Mouse (Mus musculus) neural tube, embryonic 13.5 days (tissue): ENCODE data around the gene Dnajc7. TPM values are rescaled to one million over a fixed set of nuclear protein-coding genes. Genes with fewer than 3 reads are reported as not detected.
A peak's percentile ranks its signal among the peaks of the same experiment; 100 is the strongest.

ENCODE experiments used
- ATAC-seq: fragments of 200-750 bp; cut with Nextera tagmentation; 2 replicates; pipeline ENCODE4 v1.8.0; 2017; ENCODE audit warnings: low read depth, mild to moderate bottlenecking, moderate TSS enrichment, moderate library complexity
- H3K27ac ChIP-seq: fragments of 300-500 bp; sonication (generic); replicated peaks from 2 replicates; pipeline ENCODE4 v1.5.1; 2015; ENCODE audit warnings: moderate library complexity, mild to moderate bottlenecking, inconsistent platforms
- H3K27me3 ChIP-seq: fragments of 300-500 bp; sonication (generic); 2 replicates; pipeline ENCODE4 v1.6.1; 2015; ENCODE audit warnings: mild to moderate bottlenecking, inconsistent platforms
- H3K36me3 ChIP-seq: fragments of 300-500 bp; sonication (generic); 2 replicates; pipeline ENCODE4 v1.6.1; 2015; ENCODE audit warnings: mild to moderate bottlenecking, inconsistent platforms
- H3K4me1 ChIP-seq: fragments of 300-500 bp; sonication (generic); replicated peaks from 2 replicates; pipeline ENCODE4 v1.6.1; 2015; ENCODE audit warnings: inconsistent platforms
- H3K4me2 ChIP-seq: fragments of 300-500 bp; sonication (generic); 2 replicates; pipeline ENCODE4 v1.6.1; 2015; ENCODE audit warnings: inconsistent platforms, mild to moderate bottlenecking, moderate library complexity
- H3K4me3 ChIP-seq: fragments of 300-500 bp; sonication (generic); 2 replicates; pipeline ENCODE4 v1.5.1; 2015; ENCODE audit warnings: mild to moderate bottlenecking, inconsistent platforms
- H3K9ac ChIP-seq: fragments of 300-500 bp; sonication (generic); 2 replicates; pipeline ENCODE4 v1.6.1; 2015; ENCODE audit warnings: moderate library complexity, mild to moderate bottlenecking, inconsistent platforms
- H3K9me3 ChIP-seq: fragments of 300-500 bp; sonication (generic); 2 replicates; pipeline ENCODE4 v1.6.1; 2016; ENCODE audit warnings: inconsistent platforms
- WGBS: fragments of 180-500 bp; shearing (Covaris S2); methylation state at CpG from one replicate; pipeline ENCODE4 v1.1.7; 2015; 5-methylcytosine and 5-hydroxymethylcytosine counted together
- polyA plus RNA-seq: library from polyadenylated mRNA; unstranded; fragments of >200 nt; fragmentation: Nextera tagmentation; extraction: Ambion mirVana; gene quantifications from 2 replicates; pipeline ENCODE4 v1.2.1, GENCODE M21; 2015

The Dnajc7 gene
- polyA plus RNA-seq, 1 experiment from 2014 or later = 304 TPM

- Histone ChIP-seq H3K27me3 (peaks cover 15% of the 10 kb centered on the region; the same call in 1 of the 2 replicates), H3K36me3 (peaks cover 25% of the 10 kb centered on the region), H3K9ac (peak overlapping the region; percentile 78), H3K27ac (peak overlapping the region; percentile 74), H3K4me3 (peak overlapping the region; percentile 58), H3K4me2 (peak overlapping the region; percentile 78), H3K9me3 (no peaks in the 10 kb centered on the region), H3K4me1 (peaks cover 41% of the 10 kb centered on the region)
- peak; percentile 44; the same call in 1 of the 2 replicates for ATAC-seq
- WGBS = 32% methylated on average over 2 of the region's 2 CpGs
Measured at GRCm38 (mm10) chr11:100575484-100575855, 44.5 kb downstream of the Dnajc7 start.

GRCm38 (mm10) chr11:100574708-100575483 is 45.1 kb downstream of the Dnajc7 start, which contains the start of gene Cnp:
TSS of gene Cnp (plus strand) at chr11:100574904.
- no peaks in the 10 kb centered on the region for H3K9me3 ChIP-seq
- H3K27ac ChIP-seq = peak within 1 kb of the TSS; percentile 74
- peaks cover 19% of the 10 kb centered on the region for H3K36me3 ChIP-seq
- peak; percentile 79 for ATAC-seq
- H3K4me1 ChIP-seq = peaks cover 41% of the 10 kb centered on the region
- peak within 1 kb of the TSS; percentile 58 for H3K4me3 ChIP-seq
- WGBS = 2% methylated on average over 47 of the region's 47 CpGs
- H3K27me3 ChIP-seq = peaks cover 15% of the 10 kb centered on the region; the same call in 1 of the 2 replicates
- peak within 1 kb of the TSS; percentile 78 for H3K9ac ChIP-seq
- peak within 1 kb of the TSS; percentile 78 for H3K4me2 ChIP-seq

DNA sequence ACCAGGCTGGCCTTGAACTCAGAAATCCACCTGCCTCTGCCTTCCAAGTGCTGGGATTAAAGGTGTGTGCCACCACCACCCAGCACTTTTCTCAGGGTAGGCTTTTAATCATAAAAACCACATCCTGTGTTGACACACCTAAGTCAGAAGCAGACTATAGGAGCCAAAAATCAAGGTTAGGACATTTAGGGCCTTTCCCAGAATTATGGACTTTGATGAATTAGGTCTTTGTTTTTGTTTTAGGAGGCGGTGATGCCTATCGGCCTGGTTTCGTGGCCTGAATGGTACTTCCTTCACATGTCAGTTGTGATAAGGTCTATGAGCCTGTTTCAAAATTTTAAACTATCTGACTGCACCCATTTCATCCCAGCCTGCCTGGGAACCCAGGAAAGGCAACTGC is 45.8 kb downstream of the Dnajc7 start:
- Histone ChIP-seq H3K9ac (no peak overlapping the region), H3K4me2 (peak overlapping the region; percentile 78), H3K4me1 (peaks cover 41% of the 10 kb centered on the region), H3K36me3 (peaks cover 12% of the 10 kb centered on the region), H3K9me3 (no peaks in the 10 kb centered on the region), H3K27ac (0 out of 2 replicates have a peak overlapping the region, but pooled peaks have one; percentile 74), H3K27me3 (peaks cover 15% of the 10 kb centered on the region; the same call in 1 of the 2 replicates), H3K4me3 (no peak overlapping the region)
- WGBS = 90% methylated on average over 3 of the region's 3 CpGs
- no peak for ATAC-seq

GRCm38 (mm10) chr11:100571202-100571567 is 48.8 kb downstream of the Dnajc7 start:
- H3K4me3 ChIP-seq = peak overlapping the region; percentile 25
- H3K9ac ChIP-seq = peak overlapping the region; percentile 64
- H3K4me1 ChIP-seq = peaks cover 31% of the 10 kb centered on the region
- H3K36me3 ChIP-seq = no peaks in the 10 kb centered on the region
- H3K9me3 ChIP-seq = no peaks in the 10 kb centered on the region
- no peak overlapping the region for H3K27ac ChIP-seq
- H3K27me3 ChIP-seq = peaks cover 15% of the 10 kb centered on the region; the same call in 1 of the 2 replicates
- H3K4me2 ChIP-seq = peak overlapping the region; percentile 59
- 0 out of 2 replicates have a peak, but pooled peaks have one; percentile 43 for ATAC-seq
- 7% methylated on average over 16 of the region's 16 CpGs for WGBS

GRCm38 (mm10) chr11:100570430-100571201 is 49.4 kb downstream of the Dnajc7 start:
- Histone ChIP-seq H3K9me3 (no peaks in the 10 kb centered on the region), H3K27ac (no peak overlapping the region), H3K36me3 (no peaks in the 10 kb centered on the region), H3K27me3 (peaks cover 15% of the 10 kb centered on the region; the same call in 1 of the 2 replicates), H3K4me2 (peak overlapping the region; percentile 59), H3K4me1 (peaks cover 25% of the 10 kb centered on the region), H3K9ac (peak overlapping the region; percentile 64), H3K4me3 (peak overlapping the region; percentile 25)
- WGBS = 7% methylated on average over 8 of the region's 8 CpGs
- ATAC-seq = peak; percentile 54

DNA sequence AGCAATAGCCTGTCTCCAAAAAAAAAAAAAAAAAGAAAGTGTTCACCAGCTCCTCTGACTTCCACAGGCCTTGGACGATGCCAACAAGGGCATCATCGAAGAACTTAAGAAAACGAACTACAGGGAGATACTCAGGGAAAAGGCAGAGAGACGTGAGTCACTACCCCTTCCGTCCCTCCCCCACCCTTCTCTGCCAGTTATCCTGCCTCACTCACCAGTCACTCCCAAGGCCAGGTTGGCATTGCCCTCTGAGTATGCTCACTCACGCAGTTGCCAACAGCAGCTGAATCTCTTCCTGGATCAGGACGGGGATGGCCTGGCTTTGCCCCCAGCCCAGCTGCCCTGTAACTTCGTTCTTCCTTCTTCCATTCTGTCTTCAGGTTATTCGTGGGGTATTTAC is 50.2 kb downstream of the Dnajc7 start:
- WGBS = 67% methylated on average over 9 of the region's 9 CpGs
- ATAC-seq = no peak
- peaks cover 17% of the 10 kb centered on the region for H3K4me1 ChIP-seq
- H3K36me3 ChIP-seq = no peaks in the 10 kb centered on the region
- H3K27ac ChIP-seq = no peak overlapping the region
- no peak overlapping the region for H3K4me2 ChIP-seq
- H3K4me3 ChIP-seq = no peak overlapping the region
- H3K9me3 ChIP-seq = no peaks in the 10 kb centered on the region
- no peak overlapping the region for H3K9ac ChIP-seq
- H3K27me3 ChIP-seq = peaks cover 15% of the 10 kb centered on the region; the same call in 1 of the 2 replicates

DNA sequence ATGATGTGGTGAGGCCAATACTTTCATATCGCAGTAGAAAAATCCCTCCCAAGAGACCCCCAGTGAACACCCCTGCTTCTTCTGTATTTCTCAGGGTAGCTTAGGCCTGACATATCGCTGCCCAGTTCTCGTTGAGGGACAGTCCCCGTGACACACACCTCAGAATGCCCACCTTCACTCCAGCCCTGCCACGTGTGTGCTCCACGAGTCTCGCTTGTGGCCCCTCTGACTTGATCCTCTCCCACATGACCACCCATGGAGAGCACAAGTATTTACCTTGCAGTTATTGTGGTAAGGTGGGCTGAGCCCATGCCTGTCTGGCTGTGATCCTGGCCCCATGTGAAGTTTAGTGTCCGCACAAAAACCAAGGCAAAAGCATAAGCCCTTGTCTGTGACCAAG is 51.3 kb downstream of the Dnajc7 start:
- Histone ChIP-seq H3K4me2 (no peak overlapping the region), H3K9me3 (no peaks in the 10 kb centered on the region), H3K4me1 (peaks cover 13% of the 10 kb centered on the region), H3K4me3 (no peak overlapping the region), H3K27me3 (peaks cover 15% of the 10 kb centered on the region; the same call in 1 of the 2 replicates), H3K9ac (no peak overlapping the region), H3K36me3 (no peaks in the 10 kb centered on the region), H3K27ac (no peak overlapping the region)
- ATAC-seq = no peak
- 88% methylated on average over 8 of the region's 8 CpGs for WGBS

GRCm38 (mm10) chr11:100567815-100568245 is 52.1 kb downstream of the Dnajc7 start:
- Histone ChIP-seq H3K4me3 (no peak overlapping the region), H3K36me3 (no peaks in the 10 kb centered on the region), H3K4me1 (peaks cover 13% of the 10 kb centered on the region), H3K27ac (no peak overlapping the region), H3K4me2 (no peak overlapping the region), H3K9me3 (no peaks in the 10 kb centered on the region), H3K27me3 (peaks cover 15% of the 10 kb centered on the region; the same call in 1 of the 2 replicates), H3K9ac (no peak overlapping the region)
- no peak for ATAC-seq
- 57% methylated on average over 9 of the region's 9 CpGs for WGBS

GRCm38 (mm10) chr11:100567229-100567628 is 52.7 kb downstream of the Dnajc7 start:
- Histone ChIP-seq H3K36me3 (no peaks in the 10 kb centered on the region), H3K9me3 (no peaks in the 10 kb centered on the region), H3K9ac (no peak overlapping the region), H3K4me2 (no peak overlapping the region), H3K27ac (no peak overlapping the region), H3K4me3 (no peak overlapping the region), H3K4me1 (peaks cover 13% of the 10 kb centered on the region), H3K27me3 (peaks cover 10% of the 10 kb centered on the region; the same call in 1 of the 2 replicates)
- no peak for ATAC-seq
- 78% methylated on average over 5 of the region's 5 CpGs for WGBS

DNA sequence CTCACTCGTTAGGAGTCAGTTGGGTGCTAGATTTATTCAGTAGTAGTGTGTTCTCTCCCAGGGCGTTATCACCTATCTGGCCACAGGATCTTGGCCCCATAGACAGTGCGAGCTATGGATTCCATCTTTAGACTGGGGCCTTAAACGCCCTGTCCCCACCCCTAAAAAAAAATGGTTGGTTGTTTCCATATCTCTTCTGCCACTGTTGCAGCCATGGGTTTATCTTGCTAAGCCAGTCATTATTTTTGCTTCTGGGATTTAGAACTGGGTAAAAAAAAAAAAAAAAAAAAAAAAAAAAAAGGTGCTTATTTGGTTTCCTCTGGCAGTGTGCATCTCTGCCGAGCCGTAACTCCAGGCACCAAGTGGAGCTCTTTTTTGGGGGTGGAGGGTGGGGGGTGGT is 55.3 kb downstream of the Dnajc7 start:
- no peak for ATAC-seq
- H3K36me3 ChIP-seq = no peaks in the 10 kb centered on the region
- H3K4me2 ChIP-seq = no peak overlapping the region
- no peak overlapping the region for H3K9ac ChIP-seq
- WGBS = 90% methylated on average over 6 of the region's 6 CpGs
- H3K4me3 ChIP-seq = no peak overlapping the region
- H3K9me3 ChIP-seq = no peaks in the 10 kb centered on the region
- H3K4me1 ChIP-seq = no peaks in the 10 kb centered on the region
- H3K27ac ChIP-seq = no peak overlapping the region
- no peaks in the 10 kb centered on the region for H3K27me3 ChIP-seq

DNA sequence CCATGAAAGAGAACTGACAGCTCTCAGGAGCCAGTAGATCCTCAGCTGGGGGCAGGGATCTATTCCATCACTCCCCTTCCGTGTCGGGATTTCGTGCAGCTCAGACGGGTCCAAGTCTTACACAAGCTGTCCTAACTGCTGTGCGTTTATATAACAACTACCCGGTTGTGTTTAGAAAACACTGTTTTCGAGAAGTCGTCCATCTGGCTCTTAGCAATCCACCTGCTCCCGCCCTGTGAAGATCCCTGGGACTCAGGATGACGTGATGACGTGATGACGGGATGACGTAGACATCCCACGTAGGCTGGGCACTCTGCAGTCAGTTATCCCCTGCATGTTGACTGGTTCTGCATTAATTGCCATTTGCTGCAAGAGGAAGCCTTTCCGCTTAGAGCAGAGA is 55.7 kb downstream of the Dnajc7 start:
- no peaks in the 10 kb centered on the region for H3K4me1 ChIP-seq
- WGBS = 80% methylated on average over 15 of the region's 15 CpGs
- H3K36me3 ChIP-seq = no peaks in the 10 kb centered on the region
- H3K9me3 ChIP-seq = no peaks in the 10 kb centered on the region
- no peaks in the 10 kb centered on the region for H3K27me3 ChIP-seq
- H3K9ac ChIP-seq = no peak overlapping the region
- no peak for ATAC-seq
- H3K27ac ChIP-seq = no peak overlapping the region
- H3K4me3 ChIP-seq = no peak overlapping the region
- no peak overlapping the region for H3K4me2 ChIP-seq

DNA sequence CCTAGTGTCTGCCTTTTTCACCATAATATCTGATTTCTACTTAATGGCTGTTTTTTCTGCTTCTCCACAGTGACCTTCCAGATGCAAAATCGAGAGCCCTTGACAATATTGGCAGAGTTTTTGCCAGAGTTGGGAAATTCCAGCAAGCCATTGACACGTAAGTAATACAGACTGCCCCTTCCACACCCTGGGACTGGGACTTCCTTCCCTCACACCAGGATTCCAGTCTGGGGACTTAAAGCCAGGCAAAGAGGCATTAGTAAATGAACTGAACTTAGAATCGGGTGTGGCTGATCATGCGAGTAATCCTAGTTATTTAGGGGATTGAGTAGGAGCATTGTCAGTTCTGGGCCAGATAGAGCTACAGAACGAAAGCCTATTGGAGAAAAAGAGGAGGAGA is 58.2 kb downstream of the Dnajc7 start:
- no peaks in the 10 kb centered on the region for H3K27me3 ChIP-seq
- H3K4me3 ChIP-seq = no peak overlapping the region
- ATAC-seq = no peak
- H3K9ac ChIP-seq = no peak overlapping the region
- H3K9me3 ChIP-seq = no peaks in the 10 kb centered on the region
- H3K4me1 ChIP-seq = no peaks in the 10 kb centered on the region
- H3K27ac ChIP-seq = no peak overlapping the region
- H3K4me2 ChIP-seq = no peak overlapping the region
- 60% methylated on average over 5 of the region's 5 CpGs for WGBS
- no peaks in the 10 kb centered on the region for H3K36me3 ChIP-seq
